Mouse (Mus musculus) heart, postnatal 0 days (tissue): Measurements from ENCODE around the gene Cry1. TPM values are rescaled to one million over a fixed set of nuclear protein-coding genes. Genes with fewer than 3 reads are reported as not detected.
A peak's percentile ranks its signal among the peaks of the same experiment; 100 is the strongest.

Experiments used
- ATAC-seq: fragments of 200-750 bp; cut with Nextera tagmentation; 2 replicates; pipeline ENCODE4 v1.8.0; 2017; ENCODE audit warnings: low read depth, moderate number of reproducible peaks, moderate library complexity; ENCODE audit not compliant: insufficient read depth
- DNase-seq: peaks from one replicate; pipeline ENCODE4 v3.0.0-alpha.2; 2016; ENCODE audit warnings: low spot score
- H3K27ac ChIP-seq: fragments of 300-500 bp; sonication (generic); 2 replicates; pipeline ENCODE4 v1.5.1; 2014; ENCODE audit warnings: low read depth, mild to moderate bottlenecking
- H3K27me3 ChIP-seq: fragments of 300-500 bp; sonication (generic); 2 replicates; pipeline ENCODE4 v1.6.1; 2014; ENCODE audit warnings: low read length, mixed read lengths; ENCODE audit not compliant: control insufficient read depth, insufficient read depth
- H3K36me3 ChIP-seq: fragments of 300-500 bp; sonication (generic); replicated peaks from 2 replicates; pipeline ENCODE4 v1.6.1; 2014; ENCODE audit warnings: low read length, mixed read lengths; ENCODE audit not compliant: control insufficient read depth, insufficient read depth
- H3K4me1 ChIP-seq: fragments of 300-500 bp; sonication (generic); 2 replicates; pipeline ENCODE4 v1.6.1; 2014; ENCODE audit warnings: antibody characterized with exemption; ENCODE audit not compliant: control insufficient read depth, insufficient read depth
- H3K4me2 ChIP-seq: fragments of 300-500 bp; sonication (generic); 2 replicates; pipeline ENCODE4 v1.6.1; 2014; ENCODE audit warnings: low read depth, mild to moderate bottlenecking, low read length, moderate library complexity
- H3K4me3 ChIP-seq: fragments of 300-500 bp; sonication (generic); 2 replicates; pipeline ENCODE4 v1.5.1; 2014; ENCODE audit warnings: low read depth, low read length
- H3K9ac ChIP-seq: fragments of 300-500 bp; sonication (generic); replicated peaks from 2 replicates; pipeline ENCODE4 v1.6.1; 2014; ENCODE audit warnings: low read depth, low read length, mixed read lengths
- H3K9me3 ChIP-seq: fragments of 300-500 bp; sonication (generic); replicated peaks from 2 replicates; pipeline ENCODE4 v1.6.1; 2016; ENCODE audit warnings: low read length; ENCODE audit not compliant: control insufficient read depth
- CTCF ChIP-seq: IDR thresholded peaks from 2 replicates; pipeline ENCODE4 v1.5.1; 2016; ENCODE audit warnings: antibody characterized with exemption, control low read depth, low read depth
- EP300 ChIP-seq: IDR thresholded peaks from 2 replicates; pipeline ENCODE4 v1.6.1; 2016; ENCODE audit warnings: antibody characterized with exemption, low read depth
- WGBS: fragments of 180-500 bp; shearing (Covaris S2); extraction: QIAGEN DNeasy Blood & Tissue Kit; methylation state at CpG from one replicate; pipeline ENCODE4 v1.1.7; 2014; 5-methylcytosine and 5-hydroxymethylcytosine counted together
- polyA plus RNA-seq: library from polyadenylated mRNA; unstranded; fragments of >200 nt; fragmentation: Nextera tagmentation; extraction: Ambion mirVana; gene quantifications from 2 replicates; pipeline ENCODE4 v1.2.1, GENCODE M21; 2015
- total RNA-seq: library from RNA; depleted of rRNA; stranded (reverse); fragments of >200 nt; gene quantifications from 2 replicates; pipeline ENCODE4 v1.2.3, GENCODE M21; 2014; ENCODE audit warnings: low replicate concordance; rRNA removed

Gene Cry1
- total RNA-seq: 9.6 and 15.6 TPM in 2 replicates
- 16.2 and 17.5 TPM in 2 replicates for polyA plus RNA-seq

DNA sequence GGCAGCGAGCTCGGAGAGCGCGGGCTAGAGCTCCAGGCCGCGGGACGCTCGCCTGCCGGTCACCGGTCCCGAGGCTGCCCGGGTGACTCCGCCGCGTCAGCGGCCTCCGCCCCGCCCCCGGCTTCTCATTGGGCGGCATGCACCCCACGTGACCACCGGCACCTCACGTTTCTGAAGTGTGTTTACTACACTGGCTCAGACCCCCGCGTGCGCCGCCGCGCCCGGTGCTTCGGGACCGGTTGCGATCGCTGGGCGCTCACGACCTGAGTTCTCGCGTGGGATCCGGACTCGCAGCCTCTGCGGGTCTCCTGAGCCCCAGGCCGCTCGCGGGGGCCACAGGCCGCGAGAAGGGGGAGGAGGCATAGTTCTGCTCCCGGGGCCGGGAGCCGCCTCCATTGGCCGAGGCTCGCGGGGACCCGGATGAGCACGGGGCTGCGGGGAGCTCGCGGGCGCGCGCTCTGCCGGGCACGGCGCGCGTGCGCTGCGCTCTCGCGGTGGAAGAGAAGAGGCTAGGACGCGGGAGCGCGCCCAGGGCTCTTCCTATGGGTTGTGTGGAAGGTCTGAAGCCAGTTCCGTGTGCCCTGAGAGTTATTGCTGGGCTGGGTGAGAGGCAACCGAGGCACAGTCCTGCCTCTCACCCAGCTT is at the start of gene Cry1:
TSS of gene Cry1 (minus strand) at position 101 of the 645 bp plus-strand sequence.
- WGBS: under 1% methylated on average over 66 of the region's 75 CpGs
- peak within 1 kb of the TSS; percentile 84 for H3K4me2 ChIP-seq
- TF ChIP-seq EP300: peak; percentile 40; the same call in 1 of the 2 replicates
- TF ChIP-seq CTCF: no peak
- H3K9ac ChIP-seq: peak within 1 kb of the TSS; percentile 87
- peak within 1 kb of the TSS; percentile 88 for H3K4me3 ChIP-seq
- no peaks in the 10 kb centered on the region for H3K36me3 ChIP-seq
- H3K4me1 ChIP-seq: peaks cover 8% of the 10 kb centered on the region
- peak; percentile 90 for DNase-seq
- no peaks in the 10 kb centered on the region for H3K9me3 ChIP-seq
- H3K27me3 ChIP-seq: no peaks in the 10 kb centered on the region
- peak within 1 kb of the TSS; percentile 98 for H3K27ac ChIP-seq
- ATAC-seq: peak; percentile 95

DNA sequence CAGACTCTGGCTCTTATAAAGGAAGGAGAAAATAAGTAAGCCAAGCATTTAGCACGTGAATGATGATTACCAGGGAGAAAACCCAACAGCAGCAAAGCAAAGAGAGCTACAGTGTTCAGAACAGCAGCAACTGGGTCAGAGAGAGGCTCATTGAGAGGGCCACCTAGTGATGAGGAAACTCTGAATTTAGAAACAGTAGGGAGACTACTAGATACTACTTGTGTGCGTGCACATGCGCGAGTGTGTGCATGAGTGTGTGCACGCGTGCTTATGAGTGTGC is 36.8 kb upstream of the Cry1 start:
- no peak overlapping the region for H3K27ac ChIP-seq
- H3K36me3 ChIP-seq: no peaks in the 10 kb centered on the region
- no peak overlapping the region for H3K9ac ChIP-seq
- WGBS: 76% methylated on average over 6 of the region's 6 CpGs
- H3K27me3 ChIP-seq: peaks cover 3% of the 10 kb centered on the region; the same call in 1 of the 2 replicates
- no peak overlapping the region for H3K4me3 ChIP-seq
- ATAC-seq (no peak), DNase-seq (no peak)
- TF ChIP-seq EP300: no peak
- no peak for TF ChIP-seq CTCF
- H3K9me3 ChIP-seq: no peaks in the 10 kb centered on the region
- no peak overlapping the region for H3K4me2 ChIP-seq
- H3K4me1 ChIP-seq: no peaks in the 10 kb centered on the region

- Histone ChIP-seq H3K9ac (no peak overlapping the region), H3K36me3 (no peaks in the 10 kb centered on the region), H3K4me1 (no peaks in the 10 kb centered on the region), H3K4me2 (peak overlapping the region; percentile 36), H3K4me3 (no peak overlapping the region), H3K9me3 (no peaks in the 10 kb centered on the region), H3K27ac (no peak overlapping the region), H3K27me3 (peaks cover 3% of the 10 kb centered on the region; the same call in 1 of the 2 replicates)
- DNase-seq: peak; percentile 28
- WGBS: 29% methylated on average over 22 of the region's 22 CpGs
- TF ChIP-seq EP300: no peak
- peak; percentile 86 for TF ChIP-seq CTCF
- ATAC-seq: no peak
Measured at GRCm38 (mm10) chr10:85220918-85221770, 36.3 kb upstream of the Cry1 start.

DNA sequence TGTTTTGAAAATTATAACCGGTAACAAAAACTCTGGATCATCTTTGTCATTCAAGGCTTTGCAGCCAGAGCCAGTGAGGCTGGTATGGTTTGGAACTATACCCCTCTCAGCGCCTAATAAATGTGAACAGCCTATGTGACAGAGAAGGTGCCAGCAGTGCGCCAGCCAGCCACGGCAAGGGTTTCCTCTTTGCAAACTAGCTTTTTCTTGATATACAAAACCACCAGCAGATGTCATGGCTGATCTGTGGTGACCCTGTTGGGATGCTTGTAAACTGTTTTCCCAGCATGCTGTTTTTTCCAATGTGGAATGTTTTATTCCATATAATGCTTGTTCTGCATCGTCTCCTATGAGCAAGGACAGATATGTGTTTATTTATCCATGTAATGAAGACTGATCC is 30.0 kb upstream of the Cry1 start:
- no peak for ATAC-seq
- no peak for DNase-seq
- Histone ChIP-seq H3K27ac (no peak overlapping the region), H3K9ac (no peak overlapping the region), H3K9me3 (peaks cover 7% of the 10 kb centered on the region; the same call in 1 of the 2 replicates), H3K27me3 (no peaks in the 10 kb centered on the region), H3K36me3 (no peaks in the 10 kb centered on the region), H3K4me3 (no peak overlapping the region), H3K4me2 (no peak overlapping the region), H3K4me1 (no peaks in the 10 kb centered on the region)
- TF ChIP-seq EP300 (no peak), CTCF (peak; percentile 1; the same call in 1 of the 2 replicates)
- 66% methylated on average over 5 of the region's 5 CpGs for WGBS

DNA sequence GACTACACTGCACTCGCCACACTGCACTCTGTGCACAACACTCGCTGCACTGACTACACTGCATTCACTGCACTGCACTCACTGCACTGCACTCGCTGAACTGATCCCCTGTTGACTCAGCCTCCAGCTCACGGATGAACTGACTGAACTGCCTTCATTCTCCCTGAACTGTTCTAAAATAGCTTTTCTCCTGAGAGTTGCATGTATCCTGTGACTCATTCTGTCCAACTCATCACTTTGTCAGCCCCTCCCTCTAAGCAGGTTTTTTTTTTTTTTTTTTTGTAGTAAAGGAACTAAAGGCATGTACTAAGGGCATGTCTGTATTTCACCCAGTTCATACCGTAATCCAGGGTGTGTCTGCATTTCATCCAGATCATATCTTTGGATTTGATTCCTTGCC is 26.8 kb upstream of the Cry1 start:
- Histone ChIP-seq H3K9ac (no peak overlapping the region), H3K9me3 (peaks cover 7% of the 10 kb centered on the region; the same call in 1 of the 2 replicates), H3K27me3 (no peaks in the 10 kb centered on the region), H3K4me2 (no peak overlapping the region), H3K4me3 (no peak overlapping the region), H3K4me1 (no peaks in the 10 kb centered on the region), H3K36me3 (no peaks in the 10 kb centered on the region), H3K27ac (no peak overlapping the region)
- DNase-seq (no peak), ATAC-seq (no peak)
- TF ChIP-seq EP300 (no peak), CTCF (no peak)
- 69% methylated on average over 5 of the region's 5 CpGs for WGBS
